Mouse (Mus musculus) kidney, adult 18-20 months (tissue): ENCODE measurements around the gene Bub1.

Source experiments
- DNase-seq: peaks from one replicate; pipeline ENCODE4 v3.0.0; 2021

The Bub1 gene

GRCm38 (mm10) chr2:127773938-127774577, 57.6 kb downstream of the Bub1 start:
- DNase-seq: no peak

GRCm38 (mm10) chr2:127761587-127761986, 70.1 kb downstream of the Bub1 start:
- no peak for DNase-seq

- no peak for DNase-seq
Observed at GRCm38 (mm10) chr2:127760429-127761000, 71.2 kb downstream of the Bub1 start.

GRCm38 (mm10) chr2:127760014-127760413, 71.7 kb downstream of the Bub1 start:
- DNase-seq: no peak

GRCm38 (mm10) chr2:127759157-127759880, 72.3 kb downstream of the Bub1 start:
- no peak for DNase-seq

- no peak for DNase-seq
Observed at GRCm38 (mm10) chr2:127757171-127757570, 74.5 kb downstream of the Bub1 start.

- no peak for DNase-seq
Observed at GRCm38 (mm10) chr2:127754113-127754512, 77.6 kb downstream of the Bub1 start.

- no peak for DNase-seq
Observed at GRCm38 (mm10) chr2:127751849-127752610, 79.6 kb downstream of the Bub1 start.
